Mouse (Mus musculus): ENCODE measurements around the gene Eif2ak4.

DNA sequence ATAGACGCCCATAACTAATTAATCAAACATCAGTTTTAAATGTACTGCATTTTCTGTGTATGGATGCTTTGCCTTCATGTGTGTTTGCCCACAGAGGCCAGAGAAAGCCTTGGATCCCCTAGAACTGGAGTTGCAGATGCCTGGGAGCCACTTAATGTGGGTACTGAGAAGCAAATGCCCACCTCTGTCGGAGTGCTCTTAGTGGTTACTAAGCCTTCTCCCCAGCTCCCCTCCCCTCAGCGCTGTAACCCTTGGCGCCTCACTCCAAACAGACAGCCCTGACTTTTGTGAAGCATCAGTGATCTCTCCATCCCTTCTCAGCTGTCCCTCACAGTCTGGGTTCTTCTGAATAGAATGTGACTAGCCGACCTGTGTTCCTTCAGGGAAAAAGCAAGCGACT lies 110.1 kb downstream of the Eif2ak4 start:
- TF ChIP-seq CTCF (IDR thresholded peaks at IDR 0.05; ENCODE audit: control insufficient read depth, insufficient read depth, low read length) (no peak), POLR2A (IDR thresholded peaks at IDR 0.05; ENCODE audit: borderline replicate concordance, control insufficient read depth, low read depth, low read length) (no peak)
